Mouse (Mus musculus): ENCODE results near the gene Rbpms2. TPM values are rescaled to one million over a fixed set of nuclear protein-coding genes. Genes with fewer than 3 reads are reported as not detected.

The Rbpms2 gene
- polyA plus RNA-seq, 1 experiment from 2014 or later, result 3.2 TPM

- H3K27ac ChIP-seq (ENCODE audit: low read length), result no peak overlapping the region
- 90% methylated on average over 3 of the region's 3 CpGs for WGBS
- no peak overlapping the region for H3K9ac ChIP-seq (replicated peaks; ENCODE audit: low read depth, low read length)
- H3K27me3 ChIP-seq (replicated peaks; ENCODE audit: control insufficient read depth, insufficient read depth, low read length), result no peaks in the 10 kb centered on the region
- H3K4me1 ChIP-seq (replicated peaks; ENCODE audit: control insufficient read depth, insufficient read depth, low read length), result peaks cover 19% of the 10 kb centered on the region
- no peak overlapping the region for H3K4me3 ChIP-seq (replicated peaks; ENCODE audit: low read length)
- H3K36me3 ChIP-seq (ENCODE audit: control insufficient read depth, insufficient read depth), result no peaks in the 10 kb centered on the region
- no peak for ATAC-seq
- H3K4me2 ChIP-seq (ENCODE audit: low read length), result no peak overlapping the region
- no peaks in the 10 kb centered on the region for H3K9me3 ChIP-seq (ENCODE audit: control insufficient read depth, low read length)
These were observed 36.7 kb upstream of the Rbpms2 start for GRCm38 (mm10) chr9:65592721-65593120.

GRCm38 (mm10) chr9:65593596-65593995 is 35.9 kb upstream of the Rbpms2 start:
- no peak for ATAC-seq
- Histone ChIP-seq H3K9me3 (ENCODE audit: control insufficient read depth, low read length) (no peaks in the 10 kb centered on the region), H3K27me3 (replicated peaks; ENCODE audit: control insufficient read depth, insufficient read depth, low read length) (no peaks in the 10 kb centered on the region), H3K9ac (replicated peaks; ENCODE audit: low read depth, low read length) (no peak overlapping the region), H3K4me2 (ENCODE audit: low read length) (no peak overlapping the region), H3K4me1 (replicated peaks; ENCODE audit: control insufficient read depth, insufficient read depth, low read length) (peaks cover 11% of the 10 kb centered on the region), H3K36me3 (ENCODE audit: control insufficient read depth, insufficient read depth) (no peaks in the 10 kb centered on the region), H3K4me3 (replicated peaks; ENCODE audit: low read length) (no peak overlapping the region), H3K27ac (ENCODE audit: low read length) (no peak overlapping the region)
- WGBS, result 90% methylated on average over 9 of the region's 9 CpGs

DNA sequence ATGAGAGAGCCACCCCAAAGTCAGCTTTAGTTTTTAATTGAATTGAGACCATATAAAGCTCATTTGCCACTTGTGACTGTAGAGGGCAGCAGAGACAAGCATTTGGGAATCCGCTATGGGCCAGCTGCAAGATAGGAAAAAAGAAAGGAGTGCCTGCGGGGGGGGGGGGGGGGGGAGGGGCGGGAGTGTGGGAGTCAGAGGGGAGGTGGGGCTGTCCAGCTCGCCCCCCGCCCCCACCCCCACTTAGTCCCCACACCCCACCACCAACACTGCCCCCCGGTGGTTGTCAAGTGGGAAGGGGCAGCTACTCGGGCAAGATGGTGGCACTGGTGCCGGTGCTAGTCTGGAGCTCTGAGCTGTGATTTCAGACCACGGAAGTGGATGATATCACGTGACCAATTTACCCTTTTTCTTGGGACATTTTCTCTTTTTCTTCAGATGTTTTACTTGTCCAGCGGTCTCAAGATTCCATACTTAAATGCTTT is 30.6 kb upstream of the Rbpms2 start:
- Histone ChIP-seq H3K4me1 (replicated peaks; ENCODE audit: control insufficient read depth, insufficient read depth, low read length) (no peaks in the 10 kb centered on the region), H3K36me3 (ENCODE audit: control insufficient read depth, insufficient read depth) (no peaks in the 10 kb centered on the region), H3K27ac (ENCODE audit: low read length) (no peak overlapping the region), H3K27me3 (replicated peaks; ENCODE audit: control insufficient read depth, insufficient read depth, low read length) (no peaks in the 10 kb centered on the region), H3K9ac (replicated peaks; ENCODE audit: low read depth, low read length) (no peak overlapping the region), H3K4me2 (ENCODE audit: low read length) (no peak overlapping the region), H3K9me3 (ENCODE audit: control insufficient read depth, low read length) (no peaks in the 10 kb centered on the region), H3K4me3 (replicated peaks; ENCODE audit: low read length) (no peak overlapping the region)
- ATAC-seq, result no peak
- 43% methylated on average over 9 of the region's 11 CpGs for WGBS

DNA sequence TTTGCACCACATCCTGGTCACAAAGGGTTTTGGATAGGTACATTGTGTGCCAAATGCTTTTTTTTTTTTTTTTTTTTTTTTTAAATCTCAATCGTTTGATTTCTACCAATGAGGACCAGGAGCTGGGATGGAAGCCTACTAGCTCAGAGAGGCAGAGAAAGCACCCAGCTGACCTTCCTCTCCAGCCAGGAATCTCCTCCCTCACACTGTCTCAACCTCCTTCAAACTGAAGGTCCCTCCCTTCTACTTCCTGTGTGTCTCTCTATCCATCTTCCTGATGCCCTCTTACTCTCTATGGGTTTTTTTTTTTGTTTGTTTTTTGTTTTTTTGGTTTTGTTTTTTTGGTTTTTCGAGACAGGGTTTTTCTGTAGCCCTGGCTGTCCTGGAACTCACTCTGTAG is 28.5 kb upstream of the Rbpms2 start:
- 0 out of 2 replicates have a peak, but pooled peaks cover 3% of the 10 kb centered on the region for H3K4me1 ChIP-seq (replicated peaks; ENCODE audit: control insufficient read depth, insufficient read depth, low read length)
- no peaks in the 10 kb centered on the region for H3K27me3 ChIP-seq (replicated peaks; ENCODE audit: control insufficient read depth, insufficient read depth, low read length)
- H3K9ac ChIP-seq (replicated peaks; ENCODE audit: low read depth, low read length), result no peak overlapping the region
- no peaks in the 10 kb centered on the region for H3K9me3 ChIP-seq (ENCODE audit: control insufficient read depth, low read length)
- H3K27ac ChIP-seq (ENCODE audit: low read length), result no peak overlapping the region
- H3K36me3 ChIP-seq (ENCODE audit: control insufficient read depth, insufficient read depth), result no peaks in the 10 kb centered on the region
- no peak overlapping the region for H3K4me2 ChIP-seq (ENCODE audit: low read length)
- 68% methylated on average over 2 of the region's 2 CpGs for WGBS
- no peak for ATAC-seq
- no peak overlapping the region for H3K4me3 ChIP-seq (replicated peaks; ENCODE audit: low read length)

GRCm38 (mm10) chr9:65603401-65604102 is 25.9 kb upstream of the Rbpms2 start:
- Histone ChIP-seq H3K9me3 (ENCODE audit: control insufficient read depth, low read length) (no peaks in the 10 kb centered on the region), H3K4me1 (replicated peaks; ENCODE audit: control insufficient read depth, insufficient read depth, low read length) (0 out of 2 replicates have a peak, but pooled peaks cover 3% of the 10 kb centered on the region), H3K36me3 (ENCODE audit: control insufficient read depth, insufficient read depth) (no peaks in the 10 kb centered on the region), H3K4me2 (ENCODE audit: low read length) (no peak overlapping the region), H3K27ac (ENCODE audit: low read length) (no peak overlapping the region), H3K9ac (replicated peaks; ENCODE audit: low read depth, low read length) (no peak overlapping the region), H3K27me3 (replicated peaks; ENCODE audit: control insufficient read depth, insufficient read depth, low read length) (no peaks in the 10 kb centered on the region), H3K4me3 (replicated peaks; ENCODE audit: low read length) (no peak overlapping the region)
- WGBS, result 57% methylated on average over 8 of the region's 8 CpGs
- ATAC-seq, result no peak

DNA sequence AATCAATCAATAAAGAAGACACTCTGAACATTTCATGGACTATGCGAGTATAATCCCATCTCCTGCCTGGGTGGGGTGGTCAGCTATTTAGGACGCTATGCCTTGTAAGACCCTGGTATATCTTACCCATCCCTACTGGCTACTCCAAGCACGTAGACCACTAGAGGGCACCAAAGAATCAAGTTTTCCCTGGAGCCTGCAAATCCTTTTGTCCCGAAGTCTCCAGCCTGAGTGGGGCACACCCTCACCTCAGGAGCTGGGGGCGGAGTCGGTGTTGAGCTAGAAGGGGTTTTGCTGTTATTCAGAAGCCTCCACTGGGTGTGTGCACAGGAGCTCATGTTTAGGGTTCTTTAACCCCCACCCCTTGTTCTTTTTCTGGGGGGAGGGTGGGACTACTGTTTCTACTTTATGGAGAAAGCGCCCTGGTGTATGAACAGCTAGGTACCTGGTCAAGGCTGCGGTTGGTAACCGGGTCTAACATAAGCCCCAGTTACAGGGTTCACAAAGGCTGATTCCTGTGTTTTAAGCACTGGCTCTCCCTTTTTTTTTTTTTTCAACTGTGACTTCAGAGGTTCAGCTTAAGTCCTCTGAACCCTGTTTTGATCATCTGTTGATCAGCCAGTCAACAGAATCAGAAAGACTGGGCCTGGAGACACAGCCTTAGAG is 23.8 kb upstream of the Rbpms2 start:
- H3K9ac ChIP-seq (replicated peaks; ENCODE audit: low read depth, low read length), result peak overlapping the region; percentile 59
- H3K36me3 ChIP-seq (ENCODE audit: control insufficient read depth, insufficient read depth), result no peaks in the 10 kb centered on the region
- H3K4me2 ChIP-seq (ENCODE audit: low read length), result peak overlapping the region; percentile 54
- no peak overlapping the region for H3K27ac ChIP-seq (ENCODE audit: low read length)
- no peaks in the 10 kb centered on the region for H3K9me3 ChIP-seq (ENCODE audit: control insufficient read depth, low read length)
- H3K4me1 ChIP-seq (replicated peaks; ENCODE audit: control insufficient read depth, insufficient read depth, low read length), result 0 out of 2 replicates have a peak, but pooled peaks cover 3% of the 10 kb centered on the region
- H3K27me3 ChIP-seq (replicated peaks; ENCODE audit: control insufficient read depth, insufficient read depth, low read length), result no peaks in the 10 kb centered on the region
- peak overlapping the region; percentile 30 for H3K4me3 ChIP-seq (replicated peaks; ENCODE audit: low read length)
- WGBS, result 6% methylated on average over 9 of the region's 9 CpGs
- ATAC-seq, result peak; percentile 87

GRCm38 (mm10) chr9:65606321-65607109 is 22.9 kb upstream of the Rbpms2 start:
- Histone ChIP-seq H3K9me3 (ENCODE audit: control insufficient read depth, low read length) (no peaks in the 10 kb centered on the region), H3K27me3 (replicated peaks; ENCODE audit: control insufficient read depth, insufficient read depth, low read length) (no peaks in the 10 kb centered on the region), H3K4me3 (replicated peaks; ENCODE audit: low read length) (no peak overlapping the region), H3K27ac (ENCODE audit: low read length) (no peak overlapping the region), H3K9ac (replicated peaks; ENCODE audit: low read depth, low read length) (no peak overlapping the region), H3K4me1 (replicated peaks; ENCODE audit: control insufficient read depth, insufficient read depth, low read length) (0 out of 2 replicates have a peak, but pooled peaks cover 3% of the 10 kb centered on the region), H3K4me2 (ENCODE audit: low read length) (no peak overlapping the region), H3K36me3 (ENCODE audit: control insufficient read depth, insufficient read depth) (no peaks in the 10 kb centered on the region)
- WGBS, result 37% methylated on average over 9 of the region's 9 CpGs
- no peak for ATAC-seq

- ATAC-seq, result no peak
- Histone ChIP-seq H3K36me3 (ENCODE audit: control insufficient read depth, insufficient read depth) (no peaks in the 10 kb centered on the region), H3K9me3 (ENCODE audit: control insufficient read depth, low read length) (no peaks in the 10 kb centered on the region), H3K4me3 (replicated peaks; ENCODE audit: low read length) (no peak overlapping the region), H3K4me1 (replicated peaks; ENCODE audit: control insufficient read depth, insufficient read depth, low read length) (0 out of 2 replicates have a peak, but pooled peaks cover 3% of the 10 kb centered on the region), H3K9ac (replicated peaks; ENCODE audit: low read depth, low read length) (no peak overlapping the region), H3K4me2 (ENCODE audit: low read length) (no peak overlapping the region), H3K27me3 (replicated peaks; ENCODE audit: control insufficient read depth, insufficient read depth, low read length) (no peaks in the 10 kb centered on the region), H3K27ac (ENCODE audit: low read length) (no peak overlapping the region)
- WGBS, result 46% methylated on average over 2 of the region's 2 CpGs
These were observed 22.3 kb upstream of the Rbpms2 start for GRCm38 (mm10) chr9:65607120-65607519.

DNA sequence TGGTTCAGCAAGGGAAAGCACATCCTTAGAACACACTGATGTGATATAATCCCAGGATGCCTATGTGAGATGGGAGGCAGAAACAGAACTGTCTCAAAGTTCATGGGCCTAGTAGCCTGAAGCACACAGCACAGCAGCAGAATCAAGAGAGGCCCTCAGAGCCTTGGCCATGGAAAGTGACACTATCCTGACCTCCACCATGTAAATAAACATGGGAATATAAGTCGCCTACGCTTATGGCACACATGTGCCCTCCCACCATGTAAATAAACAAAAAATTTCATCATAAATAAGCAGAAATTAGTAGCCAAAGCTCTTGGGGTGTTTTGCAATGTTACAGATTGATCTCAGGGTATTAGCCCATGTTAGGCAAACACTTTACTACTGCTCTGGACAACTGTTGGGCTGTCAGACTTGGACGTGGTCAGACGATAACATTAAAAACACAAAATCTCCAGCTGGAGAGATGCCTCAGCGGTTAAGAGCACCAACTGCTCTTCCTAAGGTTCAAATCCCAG is 17.4 kb upstream of the Rbpms2 start:
- no peak overlapping the region for H3K27ac ChIP-seq (ENCODE audit: low read length)
- H3K9ac ChIP-seq (replicated peaks; ENCODE audit: low read depth, low read length), result no peak overlapping the region
- H3K4me3 ChIP-seq (replicated peaks; ENCODE audit: low read length), result no peak overlapping the region
- H3K4me1 ChIP-seq (replicated peaks; ENCODE audit: control insufficient read depth, insufficient read depth, low read length), result no peaks in the 10 kb centered on the region
- H3K4me2 ChIP-seq (ENCODE audit: low read length), result no peak overlapping the region
- ATAC-seq, result no peak
- no peaks in the 10 kb centered on the region for H3K9me3 ChIP-seq (ENCODE audit: control insufficient read depth, low read length)
- H3K27me3 ChIP-seq (replicated peaks; ENCODE audit: control insufficient read depth, insufficient read depth, low read length), result no peaks in the 10 kb centered on the region
- H3K36me3 ChIP-seq (ENCODE audit: control insufficient read depth, insufficient read depth), result no peaks in the 10 kb centered on the region
- WGBS, result 93% methylated on average over 5 of the region's 5 CpGs
